Mouse (Mus musculus) stomach, embryonic 16.5 days (tissue): ENCODE results near the gene Pdss2. TPM values are rescaled to one million over a fixed set of nuclear protein-coding genes. Genes with fewer than 3 reads are reported as not detected.

Experiments used
- ATAC-seq: fragments of 200-750 bp; cut with Nextera tagmentation; 2 replicates; pipeline ENCODE4 v1.8.0; 2017; ENCODE audit warnings: moderate number of reproducible peaks, moderate TSS enrichment; ENCODE audit not compliant: insufficient read depth, low FRiP score
- H3K27ac ChIP-seq: fragments of 300-500 bp; sonication (generic); 2 replicates; pipeline ENCODE4 v1.5.1; 2014; ENCODE audit warnings: low read length
- H3K27me3 ChIP-seq: fragments of 300-500 bp; sonication (generic); 2 replicates; pipeline ENCODE4 v1.6.1; 2014; ENCODE audit warnings: low read length, control low read depth, mixed read lengths; ENCODE audit not compliant: control insufficient read depth, insufficient read depth
- H3K36me3 ChIP-seq: fragments of 300-500 bp; sonication (generic); 2 replicates; pipeline ENCODE4 v1.6.1; 2014; ENCODE audit warnings: low read length; ENCODE audit not compliant: control insufficient read depth, insufficient read depth
- H3K4me1 ChIP-seq: fragments of 300-500 bp; sonication (generic); 2 replicates; pipeline ENCODE4 v1.6.1; 2014; ENCODE audit warnings: low read length, control low read depth, mixed read lengths; ENCODE audit not compliant: control insufficient read depth, insufficient read depth
- H3K4me2 ChIP-seq: fragments of 300-500 bp; sonication (generic); 2 replicates; pipeline ENCODE4 v1.6.1; 2014; ENCODE audit warnings: low read depth, low read length, mixed read lengths
- H3K4me3 ChIP-seq: fragments of 300-500 bp; sonication (generic); replicated peaks from 2 replicates; pipeline ENCODE4 v1.5.1; 2014; ENCODE audit warnings: mild to moderate bottlenecking, low read length
- H3K9ac ChIP-seq: fragments of 300-500 bp; sonication (generic); 2 replicates; pipeline ENCODE4 v1.6.1; 2014; ENCODE audit warnings: low read length
- H3K9me3 ChIP-seq: fragments of 300-500 bp; sonication (generic); replicated peaks from 2 replicates; pipeline ENCODE4 v1.6.1; 2016; ENCODE audit warnings: low read length, control low read depth; ENCODE audit not compliant: control insufficient read depth
- WGBS: fragments of 180-500 bp; shearing (Covaris S2); extraction: QIAGEN DNeasy Blood & Tissue Kit; methylation state at CpG from one replicate; pipeline ENCODE4 v1.1.7; 2014; 5-methylcytosine and 5-hydroxymethylcytosine counted together
- polyA plus RNA-seq: library from polyadenylated mRNA; unstranded; fragments of >200 nt; fragmentation: Nextera tagmentation; extraction: Ambion mirVana; gene quantifications from 2 replicates; pipeline ENCODE4 v1.2.1, GENCODE M21; 2015

Gene Pdss2
- polyA plus RNA-seq, 1 experiment from 2014 or later = 11.9 TPM

- Histone ChIP-seq H3K4me1 (peaks cover 15% of the 10 kb centered on the region; the same call in 1 of the 2 replicates), H3K27me3 (no peaks in the 10 kb centered on the region), H3K9ac (no peak overlapping the region), H3K9me3 (no peaks in the 10 kb centered on the region), H3K4me3 (no peak overlapping the region), H3K36me3 (no peaks in the 10 kb centered on the region), H3K27ac (no peak overlapping the region), H3K4me2 (0 out of 2 replicates have a peak overlapping the region, but pooled peaks have one; percentile 5)
- WGBS = 44% methylated on average over 7 of the region's 7 CpGs
- peak; percentile 89 for ATAC-seq
These were observed 91.6 kb downstream of the Pdss2 start for GRCm38 (mm10) chr10:43312658-43313417.

GRCm38 (mm10) chr10:43315228-43315627, 93.9 kb downstream of the Pdss2 start:
- H3K4me1 ChIP-seq = peaks cover 15% of the 10 kb centered on the region; the same call in 1 of the 2 replicates
- no peak overlapping the region for H3K4me3 ChIP-seq
- H3K4me2 ChIP-seq = no peak overlapping the region
- H3K9me3 ChIP-seq = no peaks in the 10 kb centered on the region
- no peaks in the 10 kb centered on the region for H3K36me3 ChIP-seq
- no peak overlapping the region for H3K27ac ChIP-seq
- no peak overlapping the region for H3K9ac ChIP-seq
- no peak for ATAC-seq
- H3K27me3 ChIP-seq = no peaks in the 10 kb centered on the region

- no peak overlapping the region for H3K4me2 ChIP-seq
- H3K4me3 ChIP-seq = no peak overlapping the region
- peaks cover 3% of the 10 kb centered on the region; the same call in 1 of the 2 replicates for H3K4me1 ChIP-seq
- no peak for ATAC-seq
- 87% methylated on average over 9 of the region's 9 CpGs for WGBS
- H3K9ac ChIP-seq = no peak overlapping the region
- H3K36me3 ChIP-seq = no peaks in the 10 kb centered on the region
- H3K27me3 ChIP-seq = no peaks in the 10 kb centered on the region
- no peak overlapping the region for H3K27ac ChIP-seq
- no peaks in the 10 kb centered on the region for H3K9me3 ChIP-seq
These were observed 96.2 kb downstream of the Pdss2 start for GRCm38 (mm10) chr10:43317327-43317951.

- no peak overlapping the region for H3K27ac ChIP-seq
- WGBS = 86% methylated on average over 5 of the region's 5 CpGs
- no peak overlapping the region for H3K9ac ChIP-seq
- H3K4me3 ChIP-seq = no peak overlapping the region
- no peaks in the 10 kb centered on the region for H3K36me3 ChIP-seq
- H3K9me3 ChIP-seq = no peaks in the 10 kb centered on the region
- 0 out of 2 replicates have a peak, but pooled peaks cover 3% of the 10 kb centered on the region for H3K4me1 ChIP-seq
- no peak for ATAC-seq
- H3K4me2 ChIP-seq = no peak overlapping the region
- no peaks in the 10 kb centered on the region for H3K27me3 ChIP-seq
These were observed 99.7 kb downstream of the Pdss2 start for GRCm38 (mm10) chr10:43321019-43321418.

- H3K9ac ChIP-seq = no peak overlapping the region
- H3K27ac ChIP-seq = no peak overlapping the region
- H3K27me3 ChIP-seq = no peaks in the 10 kb centered on the region
- no peak overlapping the region for H3K4me2 ChIP-seq
- no peak for ATAC-seq
- H3K9me3 ChIP-seq = no peaks in the 10 kb centered on the region
- no peak overlapping the region for H3K4me3 ChIP-seq
- H3K36me3 ChIP-seq = no peaks in the 10 kb centered on the region
- 0 out of 2 replicates have a peak, but pooled peaks cover 3% of the 10 kb centered on the region for H3K4me1 ChIP-seq
- 67% methylated on average over 9 of the region's 9 CpGs for WGBS
These were observed 101.3 kb downstream of the Pdss2 start for GRCm38 (mm10) chr10:43322446-43323178.

- Histone ChIP-seq H3K27ac (no peak overlapping the region), H3K4me1 (0 out of 2 replicates have a peak, but pooled peaks cover 3% of the 10 kb centered on the region), H3K9me3 (no peaks in the 10 kb centered on the region)
These were observed 102.1 kb downstream of the Pdss2 start for GRCm38 (mm10) chr10:43323386-43323785.

GRCm38 (mm10) chr10:43329813-43330212, 108.5 kb downstream of the Pdss2 start:
- Histone ChIP-seq H3K9ac (no peak overlapping the region), H3K9me3 (no peaks in the 10 kb centered on the region), H3K4me1 (no peaks in the 10 kb centered on the region), H3K27ac (no peak overlapping the region), H3K27me3 (no peaks in the 10 kb centered on the region), H3K4me3 (no peak overlapping the region), H3K4me2 (no peak overlapping the region), H3K36me3 (no peaks in the 10 kb centered on the region)
- ATAC-seq = no peak
- WGBS = 94% methylated on average over 5 of the region's 5 CpGs

More at GRCm38 (mm10) chr10:43323386-43323785, 102.1 kb downstream of the Pdss2 start:
- Histone ChIP-seq H3K4me3 (no peak overlapping the region), H3K27me3 (no peaks in the 10 kb centered on the region), H3K36me3 (no peaks in the 10 kb centered on the region), H3K4me2 (no peak overlapping the region), H3K9ac (no peak overlapping the region)
- WGBS = 68% methylated on average over 8 of the region's 8 CpGs
- ATAC-seq = no peak

GRCm38 (mm10) chr10:43330691-43331090, 109.4 kb downstream of the Pdss2 start:
- Histone ChIP-seq H3K27me3 (no peaks in the 10 kb centered on the region), H3K4me2 (no peak overlapping the region), H3K36me3 (no peaks in the 10 kb centered on the region), H3K27ac (no peak overlapping the region), H3K9me3 (no peaks in the 10 kb centered on the region), H3K4me1 (no peaks in the 10 kb centered on the region), H3K4me3 (no peak overlapping the region), H3K9ac (no peak overlapping the region)
- ATAC-seq = no peak
- WGBS = 43% methylated on average over 4 of the region's 4 CpGs
